Mouse (Mus musculus) neutrophil, adult 83 days (primary cell): Measurements from ENCODE around the gene Cd276. TPM values are rescaled to one million over a fixed set of nuclear protein-coding genes. Genes with fewer than 3 reads are reported as not detected.

ENCODE experiments used
- total RNA-seq, 2 experiments: library from RNA; stranded (reverse); gene quantifications; one replicate each; pipeline ENCODE4 v1.2.4; 2023

Cd276 gene
- 1 to 10 TPM; 1.2 to 2.0 TPM for total RNA-seq

DNA sequence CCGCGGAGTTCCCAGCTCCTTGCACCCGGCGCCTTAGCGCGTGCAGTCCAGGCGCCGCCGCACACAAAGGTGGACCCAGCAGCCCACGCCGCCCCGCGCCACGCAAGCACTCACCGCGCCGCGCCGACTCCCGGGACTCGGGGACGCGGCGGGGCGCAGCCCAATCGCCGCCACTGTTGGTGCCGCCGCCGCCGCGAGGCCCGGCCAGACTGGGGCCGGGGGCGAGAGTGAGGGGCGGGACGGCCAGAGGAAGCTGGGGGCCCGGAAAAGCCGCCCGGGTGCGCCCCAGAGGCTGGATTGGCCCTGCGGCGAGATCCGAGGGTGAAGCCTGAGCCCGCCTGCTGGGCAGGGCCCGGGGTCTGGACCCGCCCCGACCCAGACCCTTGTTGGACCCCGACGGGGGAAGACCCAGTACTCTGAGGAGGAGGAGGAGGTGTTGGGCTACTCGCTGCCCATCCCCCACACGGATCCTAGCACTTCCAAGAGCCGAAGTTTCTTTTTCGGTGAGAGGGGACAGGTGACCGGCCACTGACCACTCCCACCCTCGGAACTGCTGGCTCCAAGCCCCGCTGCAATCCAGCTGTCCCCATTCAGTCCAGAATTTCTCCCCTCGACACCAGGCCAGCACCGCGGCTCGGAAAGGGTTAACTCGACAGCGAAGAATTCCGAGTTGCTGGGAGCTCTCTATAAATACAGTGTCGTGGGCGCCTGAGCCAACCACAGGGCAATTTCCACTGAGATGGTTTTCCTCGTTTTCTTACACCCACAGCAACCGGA is at the start of gene Cd276:
Cd276 (minus strand) TSS at position 530 of the 777 bp plus-strand sequence.

GRCm38 (mm10) chr9:58581958-58582540 is 26.8 kb upstream of the Cd276 start, which contains the start of gene Nptn:
Gene Nptn, plus strand, starts transcription at chr9:58582240.

DNA sequence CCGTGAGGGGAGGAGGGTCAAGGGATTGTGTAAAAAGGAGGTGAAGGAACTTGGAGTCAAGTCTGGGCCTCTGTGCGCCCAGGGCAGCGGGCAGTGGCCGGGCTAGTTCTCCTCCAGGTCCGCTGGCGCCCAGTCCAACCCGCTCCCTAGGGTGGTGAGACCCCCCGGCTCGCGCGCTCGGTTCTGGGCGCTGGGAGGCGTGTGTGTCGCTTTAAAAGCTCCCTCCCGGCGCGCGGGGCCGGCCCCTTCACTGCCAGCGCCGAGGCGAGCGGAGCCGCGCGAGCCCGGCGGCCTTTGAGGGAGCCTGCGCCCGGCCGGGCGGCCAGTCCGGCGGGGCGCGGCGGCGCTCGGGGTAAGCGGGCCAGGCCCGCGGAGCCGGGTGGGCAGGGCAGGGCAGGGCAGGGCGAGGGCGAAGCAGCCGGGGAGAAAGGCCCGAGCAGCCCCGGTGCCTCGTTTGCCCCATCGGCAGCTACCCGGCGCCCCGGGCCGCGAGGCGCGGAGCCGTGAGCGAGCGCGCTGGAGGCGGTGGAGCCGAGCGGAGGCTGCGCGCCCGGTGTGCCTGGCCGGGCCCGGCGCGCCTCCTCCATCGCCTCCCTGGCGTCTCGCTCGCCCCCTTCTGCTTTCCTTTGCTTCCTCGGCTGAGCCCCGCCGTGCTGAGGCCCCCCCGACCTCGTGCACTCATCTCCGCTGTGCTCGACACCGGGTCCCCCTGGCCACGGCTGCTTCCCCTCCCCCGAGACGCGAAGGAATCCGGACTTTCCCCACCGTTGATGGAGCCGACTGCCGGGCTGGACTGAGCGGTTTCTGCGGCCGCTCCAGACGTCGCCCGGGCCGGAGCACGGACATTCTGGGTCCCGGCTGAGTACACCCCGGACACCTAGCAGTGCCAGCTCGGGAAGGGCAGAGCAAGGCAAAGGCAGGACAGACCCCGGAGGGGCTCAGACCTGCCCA is 67.1 kb downstream of the Cd276 start, which contains the start of gene Insyn1:
Insyn1 (plus strand) TSS at position 753 of the 951 bp plus-strand sequence.

Other genes starting within 250 kb of the Cd276 start
- not detected for gene Loxl1, start 242.3 kb downstream of the Cd276 start, total RNA-seq
- not detected for gene Tbc1d21, start 185.0 kb downstream of the Cd276 start, total RNA-seq
- not detected for gene Insyn1, start 66.8 kb downstream of the Cd276 start, total RNA-seq
- 100 to 1,000 TPM; 148 to 174 TPM for gene Nptn, start 26.8 kb upstream of the Cd276 start, total RNA-seq
- gene Rec114, start 188.5 kb upstream of the Cd276 start, total RNA-seq = 1 to 10 TPM; 2.1 to 2.3 TPM